Mouse (Mus musculus) forebrain, postnatal 0 days (tissue): ENCODE measurements around the gene Psme2. TPM values are rescaled to one million over a fixed set of nuclear protein-coding genes. Genes with fewer than 3 reads are reported as not detected.
A peak's percentile ranks its signal among the peaks of the same experiment; 100 is the strongest.

Experiments used
- ATAC-seq: fragments of 200-750 bp; cut with Nextera tagmentation; 2 replicates; pipeline ENCODE4 v1.8.0; 2017; ENCODE audit warnings: mild to moderate bottlenecking, moderate library complexity
- DNase-seq: peaks from one replicate; pipeline ENCODE4 v3.0.0-alpha.2; 2015
- H3K27ac ChIP-seq: fragments of 300-500 bp; sonication (generic); 2 replicates; pipeline ENCODE4 v1.5.1; 2014; ENCODE audit warnings: low read depth, mild to moderate bottlenecking, antibody characterized with exemption, low read length, moderate library complexity, mixed read lengths
- H3K27me3 ChIP-seq: fragments of 300-500 bp; sonication (generic); 2 replicates; pipeline ENCODE4 v1.6.1; 2014; ENCODE audit warnings: mild to moderate bottlenecking, low read length, mixed read lengths; ENCODE audit not compliant: insufficient read depth
- H3K36me3 ChIP-seq: fragments of 300-500 bp; sonication (generic); 2 replicates; pipeline ENCODE4 v1.6.1; 2014; ENCODE audit warnings: mild to moderate bottlenecking, moderate library complexity; ENCODE audit not compliant: insufficient read depth
- H3K4me1 ChIP-seq: fragments of 300-500 bp; sonication (generic); 2 replicates; pipeline ENCODE4 v1.6.1; 2014; ENCODE audit warnings: antibody characterized with exemption; ENCODE audit not compliant: insufficient read depth
- H3K4me2 ChIP-seq: fragments of 300-500 bp; sonication (generic); 2 replicates; pipeline ENCODE4 v1.6.1; 2014; ENCODE audit warnings: low read depth, mild to moderate bottlenecking, moderate library complexity
- H3K4me3 ChIP-seq: fragments of 300-500 bp; sonication (generic); 2 replicates; pipeline ENCODE4 v1.5.1; 2014; ENCODE audit warnings: low read depth, low read length, mixed read lengths
- H3K9ac ChIP-seq: fragments of 300-500 bp; sonication (generic); 2 replicates; pipeline ENCODE4 v1.6.1; 2014; ENCODE audit warnings: mild to moderate bottlenecking
- H3K9me3 ChIP-seq: fragments of 300-500 bp; sonication (generic); 2 replicates; pipeline ENCODE4 v1.6.1; 2016; ENCODE audit warnings: low read length
- CTCF ChIP-seq: sonication (generic); IDR thresholded peaks from 2 replicates; pipeline ENCODE4 v1.5.1; 2016; ENCODE audit warnings: antibody characterized with exemption, control low read depth, low read depth
- WGBS: fragments of 180-500 bp; shearing (Covaris S2); extraction: QIAGEN DNeasy Blood & Tissue Kit; methylation state at CpG from one replicate; pipeline ENCODE4 v1.1.7; 2014; 5-methylcytosine and 5-hydroxymethylcytosine counted together
- polyA plus RNA-seq: library from polyadenylated mRNA; unstranded; fragments of >200 nt; fragmentation: Nextera tagmentation; extraction: Ambion mirVana; gene quantifications from 2 replicates; pipeline ENCODE4 v1.2.1, GENCODE M21; 2015
- total RNA-seq: library from RNA; depleted of rRNA; stranded (reverse); fragments of >200 nt; gene quantifications from 2 replicates; pipeline ENCODE4 v1.2.3, GENCODE M21; 2014

The Psme2 gene
- total and polyA plus RNA-seq, 2 experiments from 2014 or later: 76.2 to 171 TPM

DNA sequence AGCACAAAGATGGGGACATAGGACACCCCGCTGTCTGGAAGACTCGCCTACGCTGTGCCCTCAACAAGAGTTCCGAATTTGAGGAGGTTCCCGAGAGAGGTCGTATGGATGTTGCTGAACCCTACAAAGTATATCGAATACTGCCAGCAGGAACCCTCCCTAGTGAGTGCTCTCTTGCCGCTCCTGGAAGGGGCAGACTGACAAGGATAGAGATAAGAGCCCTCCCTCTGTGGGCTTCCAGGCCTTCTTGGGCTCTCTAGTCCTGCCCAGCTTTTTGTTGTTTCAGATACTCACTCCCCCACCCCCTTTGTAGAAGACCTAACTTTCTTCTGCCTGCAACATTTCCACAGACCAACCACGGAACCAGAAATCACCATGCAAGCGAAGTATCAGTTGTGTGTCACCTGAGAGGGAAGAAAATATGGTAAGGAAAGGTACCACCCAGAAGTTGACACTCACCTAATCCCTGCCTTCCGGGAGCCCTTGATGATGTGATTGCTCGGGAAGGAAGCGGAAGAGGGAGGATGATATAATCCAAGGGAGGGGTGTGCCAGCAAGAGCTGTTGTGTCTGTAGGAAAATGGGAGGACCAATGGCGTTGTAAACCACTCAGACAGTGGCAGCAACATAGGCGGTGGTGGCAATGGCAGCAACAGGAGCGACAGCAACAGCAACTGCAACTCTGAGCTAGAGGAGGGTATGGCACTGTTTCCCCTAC, 15.0 kb upstream of the Psme2 start:
- TF ChIP-seq CTCF: no peak
- DNase-seq (no peak), ATAC-seq (no peak)

GRCm38 (mm10) chr14:55604823-55605222, 13.9 kb upstream of the Psme2 start:
- no peak for TF ChIP-seq CTCF
- H3K4me1 ChIP-seq: no peaks in the 10 kb centered on the region
- H3K27ac ChIP-seq: no peak overlapping the region
- peaks cover 76% of the 10 kb centered on the region for H3K36me3 ChIP-seq
- 94% methylated on average over 11 of the region's 11 CpGs for WGBS
- no peaks in the 10 kb centered on the region for H3K27me3 ChIP-seq
- H3K9me3 ChIP-seq: no peaks in the 10 kb centered on the region
- H3K4me2 ChIP-seq: peak overlapping the region; percentile 47
- no peak overlapping the region for H3K9ac ChIP-seq
- DNase-seq (no peak), ATAC-seq (no peak)
- H3K4me3 ChIP-seq: no peak overlapping the region

More for the DNA sequence above, 15.0 kb upstream of the Psme2 start:
- Histone ChIP-seq H3K36me3 (peaks cover 69% of the 10 kb centered on the region), H3K4me1 (no peaks in the 10 kb centered on the region), H3K27me3 (no peaks in the 10 kb centered on the region), H3K27ac (no peak overlapping the region), H3K9ac (no peak overlapping the region), H3K4me3 (no peak overlapping the region), H3K9me3 (no peaks in the 10 kb centered on the region), H3K4me2 (no peak overlapping the region)
- 94% methylated on average over 16 of the region's 16 CpGs for WGBS

- 17% methylated on average over 19 of the region's 19 CpGs for WGBS
- H3K27me3 ChIP-seq: no peaks in the 10 kb centered on the region
- ATAC-seq (peak; percentile 98), DNase-seq (peak; percentile 89)
- peaks cover 75% of the 10 kb centered on the region for H3K36me3 ChIP-seq
- peak overlapping the region; percentile 55 for H3K9ac ChIP-seq
- no peaks in the 10 kb centered on the region for H3K9me3 ChIP-seq
- peak overlapping the region; percentile 33 for H3K4me3 ChIP-seq
- H3K27ac ChIP-seq: peak overlapping the region; percentile 62; the same call in 1 of the 2 replicates
- peak overlapping the region; percentile 47 for H3K4me2 ChIP-seq
- TF ChIP-seq CTCF: peak; percentile 92
- no peaks in the 10 kb centered on the region for H3K4me1 ChIP-seq
Observed at GRCm38 (mm10) chr14:55603633-55604576, 13.0 kb upstream of the Psme2 start.

DNA sequence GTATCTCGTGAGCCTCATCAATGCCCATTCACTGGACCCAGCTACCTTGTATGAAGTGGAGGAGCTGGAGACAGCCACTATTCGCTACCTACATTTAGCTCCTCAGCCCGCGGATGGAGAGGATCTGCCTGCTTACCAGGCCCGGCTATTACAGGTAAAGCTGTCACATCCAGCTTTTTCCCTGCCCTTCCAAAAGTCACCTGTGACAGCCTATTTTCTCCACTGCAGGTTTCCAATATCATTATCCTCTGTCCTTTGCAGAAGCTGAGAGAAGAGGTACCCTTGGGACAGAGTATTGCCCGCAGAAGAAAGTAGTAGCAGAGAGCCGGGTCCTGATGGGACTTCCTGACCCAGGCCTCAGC, 12.3 kb upstream of the Psme2 start, which contains the start of gene Irf9:
Irf9 (plus strand) TSS at position 301 of the 362 bp plus-strand sequence.
- peak within 1 kb of the TSS; percentile 62; the same call in 1 of the 2 replicates for H3K27ac ChIP-seq
- WGBS: 90% methylated on average over 7 of the region's 7 CpGs
- no peaks in the 10 kb centered on the region for H3K27me3 ChIP-seq
- no peaks in the 10 kb centered on the region for H3K9me3 ChIP-seq
- ATAC-seq: no peak
- peak within 1 kb of the TSS; percentile 33 for H3K4me3 ChIP-seq
- no peaks in the 10 kb centered on the region for H3K4me1 ChIP-seq
- H3K36me3 ChIP-seq: peaks cover 75% of the 10 kb centered on the region
- DNase-seq: no peak
- peak within 1 kb of the TSS; percentile 47 for H3K4me2 ChIP-seq
- peak within 1 kb of the TSS; percentile 55 for H3K9ac ChIP-seq
- no peak for TF ChIP-seq CTCF

- no peak overlapping the region for H3K27ac ChIP-seq
- no peak overlapping the region for H3K9ac ChIP-seq
- H3K4me1 ChIP-seq: no peaks in the 10 kb centered on the region
- no peak overlapping the region for H3K4me2 ChIP-seq
- no peak for DNase-seq
- no peaks in the 10 kb centered on the region for H3K9me3 ChIP-seq
- no peaks in the 10 kb centered on the region for H3K27me3 ChIP-seq
- no peak overlapping the region for H3K4me3 ChIP-seq
- H3K36me3 ChIP-seq: peaks cover 90% of the 10 kb centered on the region
- no peak for ATAC-seq
- no peak for TF ChIP-seq CTCF
- WGBS: 95% methylated on average over 21 of the region's 21 CpGs
Observed at GRCm38 (mm10) chr14:55598521-55599390, 7.8 kb upstream of the Psme2 start.

DNA sequence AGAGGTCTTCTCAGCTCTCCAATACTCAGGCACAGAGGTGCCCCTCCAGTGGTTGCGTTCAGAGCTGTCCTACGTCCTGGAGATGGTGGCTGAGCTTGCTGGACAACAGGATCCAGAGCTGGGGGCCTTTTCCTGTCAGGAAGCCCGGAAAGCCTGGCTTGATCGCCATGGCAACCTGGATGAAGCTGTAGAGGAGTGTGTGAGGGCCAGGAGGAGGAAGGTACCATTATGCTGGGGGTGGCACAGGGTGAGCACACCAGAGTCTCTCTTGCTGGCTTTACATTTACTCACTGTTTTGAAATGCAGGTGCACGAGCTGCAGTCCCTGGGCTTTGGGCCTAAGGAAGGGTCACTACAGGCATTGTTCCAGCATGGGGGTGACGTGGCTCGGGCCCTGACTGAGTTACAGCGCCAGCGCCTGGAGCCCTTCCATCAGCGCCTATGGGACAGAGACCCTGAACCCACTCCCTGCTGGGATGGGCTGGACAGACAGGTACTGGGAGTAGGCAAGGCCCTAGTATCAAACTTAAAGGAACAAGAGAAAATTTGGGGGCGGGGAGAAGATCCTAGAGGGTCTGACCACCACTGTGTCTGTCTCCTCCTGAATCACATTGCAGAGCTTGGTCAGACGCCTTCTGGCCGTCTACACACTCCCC, 5.2 kb upstream of the Psme2 start:
- TF ChIP-seq CTCF: no peak
- H3K9ac ChIP-seq: no peak overlapping the region; the same call in 1 of the 2 replicates
- peaks cover 70% of the 10 kb centered on the region for H3K36me3 ChIP-seq
- 0 out of 2 replicates have a peak overlapping the region, but pooled peaks have one; percentile 10 for H3K27ac ChIP-seq
- ATAC-seq (no peak), DNase-seq (peak; percentile 46)
- no peaks in the 10 kb centered on the region for H3K9me3 ChIP-seq
- no peak overlapping the region for H3K4me2 ChIP-seq
- 68% methylated on average over 13 of the region's 13 CpGs for WGBS
- peaks cover 14% of the 10 kb centered on the region for H3K4me1 ChIP-seq
- H3K4me3 ChIP-seq: no peak overlapping the region
- H3K27me3 ChIP-seq: no peaks in the 10 kb centered on the region
